26 mouse cellular contexts compared by ENCODE assay signal in genomic region chr16:76376661-76377060, GRCm38 (mm10).
"Had no signal": no experiment of that assay in that cellular context is flagged by ENCODE, and none has a peak within 500 bp of the region (broad histone marks: within the 10 kb centered on the region; RNA-seq: fewer than 3 reads in every experiment).

No protein-coding gene starts in this region.

- ATAC-seq: forebrain, embryonic 13.5 days; forebrain, embryonic 14.5 days; forebrain, embryonic 15.5 days; forebrain, embryonic 16.5 days; forebrain, postnatal 0 days had no signal

- H3K4me2 ChIP-seq: embryonic facial prominence, embryonic 12.5 days; embryonic facial prominence, embryonic 13.5 days; embryonic facial prominence, embryonic 15.5 days; forebrain, embryonic 12.5 days; forebrain, embryonic 13.5 days; forebrain, embryonic 15.5 days; heart, embryonic 11.5 days had no signal

- H3K9me3 ChIP-seq: embryonic facial prominence, embryonic 10.5 days; embryonic facial prominence, embryonic 12.5 days; embryonic facial prominence, embryonic 13.5 days; embryonic facial prominence, embryonic 15.5 days; forebrain, embryonic 10.5 days; forebrain, embryonic 12.5 days; forebrain, embryonic 13.5 days; forebrain, embryonic 15.5 days had no signal

- H3K4me3 ChIP-seq: embryonic facial prominence, embryonic 10.5 days; embryonic facial prominence, embryonic 12.5 days; embryonic facial prominence, embryonic 13.5 days; embryonic facial prominence, embryonic 15.5 days; erythroblast, embryonic 14.5 days; forebrain, embryonic 10.5 days; forebrain, embryonic 12.5 days; forebrain, embryonic 13.5 days; forebrain, embryonic 15.5 days; gastrocnemius, adult 2 months; heart, adult 2 months had no signal

- H3K36me3 ChIP-seq: embryonic facial prominence, embryonic 10.5 days; embryonic facial prominence, embryonic 12.5 days; embryonic facial prominence, embryonic 13.5 days; embryonic facial prominence, embryonic 15.5 days; forebrain, embryonic 10.5 days; forebrain, embryonic 12.5 days; forebrain, embryonic 15.5 days had no signal

- H3K9ac ChIP-seq: embryonic facial prominence, embryonic 12.5 days; embryonic facial prominence, embryonic 13.5 days; embryonic facial prominence, embryonic 15.5 days; forebrain, embryonic 12.5 days; forebrain, embryonic 13.5 days; forebrain, embryonic 15.5 days; forebrain, postnatal 0 days had no signal

- H3K27ac ChIP-seq: embryonic facial prominence, embryonic 10.5 days; embryonic facial prominence, embryonic 12.5 days; embryonic facial prominence, embryonic 13.5 days; embryonic facial prominence, embryonic 15.5 days; forebrain, embryonic 10.5 days; forebrain, embryonic 12.5 days; forebrain, embryonic 13.5 days; forebrain, embryonic 15.5 days; gastrocnemius, adult 2 months; heart, adult 2 months had no signal

- DNase-seq: cerebellum, adult 9-10 months; cerebellum, adult 9-11 months; cerebellum, postnatal 10 days; cerebellum, postnatal 14 days; cerebellum, postnatal 25 days; cerebellum, postnatal 36 days; embryo, embryonic 11 days; forebrain, postnatal 0 days; gastrocnemius, adult 2 months; gastrocnemius, postnatal 10 days; gastrocnemius, postnatal 25 days; gastrocnemius, postnatal 36 days; heart, adult 11 months; heart, adult 2 months had no signal

- H3K27me3 ChIP-seq: embryonic facial prominence, embryonic 12.5 days; embryonic facial prominence, embryonic 13.5 days; embryonic facial prominence, embryonic 15.5 days; forebrain, embryonic 13.5 days had no signal

- H3K4me1 ChIP-seq: embryonic facial prominence, embryonic 12.5 days; embryonic facial prominence, embryonic 13.5 days; embryonic facial prominence, embryonic 15.5 days had no signal
